Comparison of ENCODE assay signal across 9 mouse cellular contexts in genomic region chr15:27665392-27665911, GRCm38 (mm10). TPM values are rescaled to one million over a fixed set of nuclear protein-coding genes. Genes with fewer than 3 reads are reported as not detected.
A peak's percentile ranks its signal among the peaks of the same experiment; 100 is the strongest.
DNase-seq lines count a peak whose midpoint lies in the region; ATAC-seq and TF ChIP-seq lines count a peak whose summit lies in the region.
"Had no signal": no experiment of that assay in that cellular context is flagged by ENCODE, and none has a peak within 500 bp of the region (broad histone marks: within the 10 kb centered on the region; RNA-seq: fewer than 3 reads in every experiment).

No protein-coding gene starts in this region.

- dilution Hi-C loops in CH12.LX (cut with MboI; ENCODE audit: extremely low pct_ligation_motif_present, extremely low pct_unique_long_range_greater_than_20kb, low sequenced_read_pairs): no loop called here

- H3K36me3 ChIP-seq in heart, embryonic 13.5 days: no peaks in the 10 kb centered on the region
- peaks cover 0 to 1% of the 10 kb centered on the region in 2 experiments for H3K36me3 ChIP-seq in CH12.LX (replicated peaks in 1 of 2; ENCODE audit: control insufficient read depth in 1 of 2, insufficient read depth in 1 of 2, low read length in 1 of 2)
- no peaks in the 10 kb centered on the region for H3K36me3 ChIP-seq in hindbrain, embryonic 12.5 days
- no peaks in the 10 kb centered on the region for H3K36me3 ChIP-seq in lung, postnatal 0 days (ENCODE audit: insufficient read depth, low read length)
- H3K36me3 ChIP-seq in stomach, embryonic 16.5 days (ENCODE audit: control insufficient read depth, insufficient read depth, low read length): no peaks in the 10 kb centered on the region

- no peaks in the 10 kb centered on the region for H3K9me3 ChIP-seq in heart, embryonic 13.5 days
- H3K9me3 ChIP-seq in CH12.LX (replicated peaks; ENCODE audit: low read length): peaks cover 4% of the 10 kb centered on the region
- no peaks in the 10 kb centered on the region for H3K9me3 ChIP-seq in hindbrain, embryonic 12.5 days (replicated peaks)
- H3K9me3 ChIP-seq in lung, postnatal 0 days (ENCODE audit: low read length): no peaks in the 10 kb centered on the region
- H3K9me3 ChIP-seq in stomach, embryonic 16.5 days (replicated peaks; ENCODE audit: control insufficient read depth, low read length): no peaks in the 10 kb centered on the region

- DNase-seq in heart, postnatal 25 days (ENCODE audit: low spot score): no peak
- no peak for DNase-seq in CH12.LX (ENCODE audit: extremely low read depth)
- peak; percentile 89 to 94 for DNase-seq in cerebellum, postnatal 14 days
- peak; percentile 69 for DNase-seq in lung, postnatal 0 days (ENCODE audit: low spot score)

- ATAC-seq in heart, embryonic 13.5 days (ENCODE audit: extremely low read depth, insufficient number of reproducible peaks, low FRiP score, low TSS enrichment): no peak
- ATAC-seq in hindbrain, embryonic 12.5 days (ENCODE audit: low FRiP score): peak; percentile 73
- peak; percentile 39 for ATAC-seq in lung, postnatal 0 days
- ATAC-seq in stomach, embryonic 16.5 days (ENCODE audit: insufficient read depth, low FRiP score): no peak
- ATAC-seq in activated CD4-positive, CD25-positive, alpha-beta regulatory T cell, adult 4 months: no peak

- TF ChIP-seq EP300 in CH12.LX (IDR thresholded peaks at IDR 0.05; ENCODE audit: low read length): peak; percentile 24; the same call in 1 of the 2 replicates
- TF ChIP-seq EP300 in lung, postnatal 0 days (IDR thresholded peaks at IDR 0.05): no peak

- H3K4me1 ChIP-seq in heart, embryonic 13.5 days: peaks cover 5% of the 10 kb centered on the region; the same call in 1 of the 2 replicates
- peaks cover 9 to 50% of the 10 kb centered on the region in 2 experiments for H3K4me1 ChIP-seq in CH12.LX (ENCODE audit: control insufficient read depth in 1 of 2, insufficient read depth in 2 of 2)
- H3K4me1 ChIP-seq in hindbrain, embryonic 12.5 days: peaks cover 5% of the 10 kb centered on the region; the same call in 1 of the 2 replicates
- H3K4me1 ChIP-seq in lung, postnatal 0 days (ENCODE audit: insufficient read depth, low read depth, low read length): no peaks in the 10 kb centered on the region
- 0 out of 2 replicates have a peak, but pooled peaks cover 5% of the 10 kb centered on the region for H3K4me1 ChIP-seq in stomach, embryonic 16.5 days (ENCODE audit: control insufficient read depth, insufficient read depth, low read length)

- no peak overlapping the region for H3K27ac ChIP-seq in heart, embryonic 13.5 days (replicated peaks)
- no peak overlapping the region for H3K27ac ChIP-seq in CH12.LX (ENCODE audit: insufficient read depth, low read depth)
- H3K27ac ChIP-seq in hindbrain, embryonic 12.5 days: no peak overlapping the region
- H3K27ac ChIP-seq in lung, postnatal 0 days (ENCODE audit: low read length): peak overlapping the region; percentile 59; the same call in 1 of the 2 replicates
- no peak overlapping the region for H3K27ac ChIP-seq in stomach, embryonic 16.5 days (ENCODE audit: low read length)
- H3K27ac ChIP-seq: heart, adult 2 months had no signal

- TF ChIP-seq RAD21 in CH12.LX (IDR thresholded peaks at IDR 0.05; ENCODE audit: low read depth, low read length): no peak

- peak overlapping the region; percentile 46 for H3K4me2 ChIP-seq in heart, embryonic 13.5 days
- no peak overlapping the region for H3K4me2 ChIP-seq in CH12.LX (ENCODE audit: insufficient read depth, low read depth, poor library complexity, severe bottlenecking)
- peak overlapping the region; percentile 20 for H3K4me2 ChIP-seq in hindbrain, embryonic 12.5 days (replicated peaks)
- H3K4me2 ChIP-seq in lung, postnatal 0 days (replicated peaks; ENCODE audit: low read depth, low read length): no peak overlapping the region
- peak overlapping the region; percentile 29 for H3K4me2 ChIP-seq in stomach, embryonic 16.5 days (ENCODE audit: low read depth, low read length)

- intact Hi-C loops in heart, postnatal 25 days (cut with DNase I): no loop called here

- H3K79me2 ChIP-seq in CH12.LX (replicated peaks; ENCODE audit: control insufficient read depth, extremely low read depth, insufficient read depth, poor library complexity, severe bottlenecking): no peaks in the 10 kb centered on the region

- no peak for TF ChIP-seq CTCF in CH12.LX (conservative IDR thresholded peaks at IDR 0.05 in 1 of 2, IDR thresholded peaks at IDR 0.05 in 1 of 2; ENCODE audit: low read depth in 2 of 2, low read length in 2 of 2)
- no peak for TF ChIP-seq CTCF in lung, postnatal 0 days (IDR thresholded peaks at IDR 0.05)

- H3K9ac ChIP-seq in heart, embryonic 13.5 days: no peak overlapping the region
- no peak overlapping the region for H3K9ac ChIP-seq in CH12.LX (ENCODE audit: insufficient read depth, low read depth)
- no peak overlapping the region for H3K9ac ChIP-seq in hindbrain, embryonic 12.5 days
- no peak overlapping the region for H3K9ac ChIP-seq in lung, postnatal 0 days (replicated peaks; ENCODE audit: low read depth)
- no peak overlapping the region for H3K9ac ChIP-seq in stomach, embryonic 16.5 days (ENCODE audit: low read length)

- no peak for TF ChIP-seq POLR2A in CH12.LX (IDR thresholded peaks at IDR 0.05; ENCODE audit: low read depth, low read length)

- no peak overlapping the region for H3K4me3 ChIP-seq in heart, embryonic 13.5 days
- H3K4me3 ChIP-seq in CH12.LX (replicated peaks in 1 of 3; ENCODE audit: low read depth in 2 of 3, low read length in 2 of 3, poor library complexity in 1 of 3): no peak overlapping the region
- no peak overlapping the region for H3K4me3 ChIP-seq in hindbrain, embryonic 12.5 days
- no peak overlapping the region for H3K4me3 ChIP-seq in lung, postnatal 0 days (ENCODE audit: low read depth, low read length)
- no peak overlapping the region for H3K4me3 ChIP-seq in stomach, embryonic 16.5 days (replicated peaks; ENCODE audit: low read length)
- H3K4me3 ChIP-seq: heart, adult 2 months had no signal

- H3K27me3 ChIP-seq in heart, embryonic 13.5 days (replicated peaks): no peaks in the 10 kb centered on the region
- H3K27me3 ChIP-seq in CH12.LX (replicated peaks): no peaks in the 10 kb centered on the region
- no peaks in the 10 kb centered on the region for H3K27me3 ChIP-seq in hindbrain, embryonic 12.5 days
- no peaks in the 10 kb centered on the region for H3K27me3 ChIP-seq in lung, postnatal 0 days (replicated peaks; ENCODE audit: insufficient read depth, low read length)
- no peaks in the 10 kb centered on the region for H3K27me3 ChIP-seq in stomach, embryonic 16.5 days (ENCODE audit: control insufficient read depth, insufficient read depth, low read length)

- in situ Hi-C loops in CH12.LX (cut with MboI; ENCODE audit: low pct_ligation_motif_present, low pct_unique_long_range_greater_than_20kb, low sequenced_read_pairs): no loop called here

- 56% methylated on average over 21 of the region's 21 CpGs for WGBS in heart, embryonic 13.5 days
- WGBS in hindbrain, embryonic 12.5 days: 55% methylated on average over 21 of the region's 21 CpGs
- WGBS in lung, postnatal 0 days: 27% methylated on average over 21 of the region's 21 CpGs
- WGBS in stomach, embryonic 16.5 days: 41% methylated on average over 21 of the region's 21 CpGs

TF ChIP-seq in CH12.LX, 34 proteins besides CTCF, POLR2A, EP300 and RAD21:
- TF ChIP-seq BHLHE40 (IDR thresholded peaks at IDR 0.05; ENCODE audit: low read depth, low read length): 0 out of 2 replicates have a peak, but pooled peaks have one; percentile 13
- 0 out of 2 replicates have a peak, but pooled peaks have one; percentile 20 for TF ChIP-seq MAX (IDR thresholded peaks at IDR 0.05; ENCODE audit: low read length)
- no peak for TF ChIP-seq MYC (IDR thresholded peaks at IDR 0.05; ENCODE audit: low read depth, low read length)

RNA-seq across cellular contexts. Expression of gene Otulinl, which starts 15.9 kb away (rescaled TPM):
- 4.1 and 4.5 TPM in 2 replicates for polyA plus RNA-seq in heart, embryonic 13.5 days (2015; fragmentation: Nextera tagmentation; extraction: Ambion mirVana)
- 1 to 10 TPM; 2.7 to 3.6 TPM for total RNA-seq in heart, postnatal 25 days (2021)
- total RNA-seq in CH12.LX (2012; rRNA removed): 1.3 and 1.7 TPM in 2 replicates
- 1.5 and 2.5 TPM in 2 replicates for total RNA-seq in CH12.LX (2014; rRNA removed)
- 0.84 and 1.3 TPM in 2 replicates for polyA plus RNA-seq in CH12.LX (2012; ENCODE audit: insufficient read length, low read depth)
- 10.0 and 13.7 TPM in 2 replicates for polyA plus RNA-seq in hindbrain, embryonic 12.5 days (2016; fragmentation: Nextera tagmentation; extraction: Ambion mirVana)
- polyA plus RNA-seq in lung, postnatal 0 days (2015; fragmentation: Nextera tagmentation; extraction: Ambion mirVana): 38.9 and 58.5 TPM in 2 replicates
- polyA plus RNA-seq in stomach, embryonic 16.5 days (2015; fragmentation: Nextera tagmentation; extraction: Ambion mirVana): 19.3 and 20.2 TPM in 2 replicates
- polyA plus RNA-seq in activated CD4-positive, CD25-positive, alpha-beta regulatory T cell, adult 4 months (2017; shearing (Covaris generic)): 100 to 1,000 TPM; 160 to 175 TPM

RNA-seq across cellular contexts. Expression of gene Otulin, which starts 35.0 kb away (rescaled TPM):
- polyA plus RNA-seq in heart, embryonic 13.5 days (2015; fragmentation: Nextera tagmentation; extraction: Ambion mirVana): 26.0 and 26.1 TPM in 2 replicates
- total RNA-seq in heart, postnatal 25 days (2021): 10 to 100 TPM; 22.4 to 26.8 TPM
- 40.0 and 51.2 TPM in 2 replicates for total RNA-seq in CH12.LX (2012; rRNA removed)
- total RNA-seq in CH12.LX (2014; rRNA removed): 80.2 and 84.6 TPM in 2 replicates
- 84.8 and 91.0 TPM in 2 replicates for polyA plus RNA-seq in CH12.LX (2012; ENCODE audit: insufficient read length, low read depth)
- 29.7 TPM in 2 replicates for polyA plus RNA-seq in hindbrain, embryonic 12.5 days (2016; fragmentation: Nextera tagmentation; extraction: Ambion mirVana)
- 26.2 and 29.4 TPM in 2 replicates for polyA plus RNA-seq in lung, postnatal 0 days (2015; fragmentation: Nextera tagmentation; extraction: Ambion mirVana)
- 9.3 and 11.0 TPM in 2 replicates for polyA plus RNA-seq in stomach, embryonic 16.5 days (2015; fragmentation: Nextera tagmentation; extraction: Ambion mirVana)
- polyA plus RNA-seq in activated CD4-positive, CD25-positive, alpha-beta regulatory T cell, adult 4 months (2017; shearing (Covaris generic)): 10 to 100 TPM; 12.7 to 15.2 TPM

Comparison
In these comparisons a context has a peak if more than half of its experiments do, and no peak if none do; other contexts are left out.
1. ATAC-seq: peak in hindbrain, embryonic 12.5 days (single experiment) and lung, postnatal 0 days (single experiment); none in heart, embryonic 13.5 days (single experiment), stomach, embryonic 16.5 days (single experiment) and activated CD4-positive, CD25-positive, alpha-beta regulatory T cell, adult 4 months (single experiment).
2. H3K4me2 ChIP-seq: peak in heart, embryonic 13.5 days (single experiment), hindbrain, embryonic 12.5 days (single experiment) and stomach, embryonic 16.5 days (single experiment); none in CH12.LX (single experiment) and lung, postnatal 0 days (single experiment).
3. DNase-seq: peak in cerebellum, postnatal 14 days (2 of 2) and lung, postnatal 0 days (single experiment); none in heart, postnatal 25 days (single experiment) and CH12.LX (single experiment).